Mouse (Mus musculus): ENCODE measurements at regions not wholly inside any gene's neighbourhood (a gene's known extent, or its start where the extent isn't known, plus 50 kb on each side); places are given as distances from the start of the nearest gene placed in this dataset.

DNA sequence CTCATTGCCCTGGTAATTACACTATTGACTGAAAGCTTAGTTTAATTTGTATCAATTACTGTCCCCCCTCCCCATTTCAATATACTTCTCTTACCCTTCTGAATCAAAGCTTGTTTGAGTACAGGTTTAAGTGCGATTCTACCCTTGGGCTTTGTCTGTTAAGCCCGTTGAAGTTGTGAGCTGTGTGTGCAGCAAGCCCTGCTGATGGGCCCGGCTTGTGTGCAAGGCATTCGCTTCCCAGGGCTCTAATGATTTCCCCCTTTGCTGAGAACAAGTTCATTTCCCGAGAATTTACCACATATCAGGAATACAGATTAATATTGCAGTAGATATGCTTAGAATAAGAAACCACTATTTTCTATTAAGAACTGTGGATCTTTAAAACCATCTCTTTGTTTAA, 460.6 kb downstream of the Dok5 start:
- Histone ChIP-seq H3K4me2 (no peak overlapping the region), H3K9ac (no peak overlapping the region), H3K4me1 (no peaks in the 10 kb centered on the region), H3K27ac (no peak overlapping the region), H3K36me3 (no peaks in the 10 kb centered on the region), H3K4me3 (no peak overlapping the region), H3K9me3 (no peaks in the 10 kb centered on the region), H3K27me3 (no peaks in the 10 kb centered on the region)
- 86% methylated on average over 5 of the region's 5 CpGs for WGBS
- ATAC-seq (ENCODE audit: borderline replicate concordance, extremely low read depth, low FRiP score, low TSS enrichment), result no peak
